Mouse (Mus musculus): ENCODE data around the gene Lin37.

The Lin37 gene

GRCm38 (mm10) chr7:30586455-30587020 lies 26.9 kb upstream of the Lin37 start:
- DNase-seq (ENCODE audit: low read depth, low spot score), result no peak

- DNase-seq (ENCODE audit: low read depth, low spot score), result no peak
These were observed 25.5 kb upstream of the Lin37 start for GRCm38 (mm10) chr7:30585170-30585569.

GRCm38 (mm10) chr7:30584339-30584738 lies 24.7 kb upstream of the Lin37 start:
- DNase-seq (ENCODE audit: low read depth, low spot score), result no peak

GRCm38 (mm10) chr7:30581547-30581946 lies 21.9 kb upstream of the Lin37 start:
- DNase-seq (ENCODE audit: low read depth, low spot score), result no peak

GRCm38 (mm10) chr7:30579950-30580349 lies 20.3 kb upstream of the Lin37 start:
- no peak for DNase-seq (ENCODE audit: low read depth, low spot score)

GRCm38 (mm10) chr7:30572969-30573368 lies 13.3 kb upstream of the Lin37 start:
- DNase-seq (ENCODE audit: low read depth, low spot score), result no peak

- DNase-seq (ENCODE audit: low read depth, low spot score), result no peak
These were observed 12.8 kb upstream of the Lin37 start for GRCm38 (mm10) chr7:30572389-30572788.

- DNase-seq (ENCODE audit: low read depth, low spot score), result no peak
These were observed 7.9 kb upstream of the Lin37 start for GRCm38 (mm10) chr7:30567555-30567954.

- no peak for DNase-seq (ENCODE audit: low read depth, low spot score)
These were observed 6.4 kb upstream of the Lin37 start for GRCm38 (mm10) chr7:30566033-30566432.

GRCm38 (mm10) chr7:30564970-30565571 lies 5.4 kb upstream of the Lin37 start, which contains the start of gene Igflr1:
TSS of gene Igflr1 (plus strand) at chr7:30565427.
- DNase-seq (ENCODE audit: low read depth, low spot score), result no peak

GRCm38 (mm10) chr7:30563906-30564280 lies 4.3 kb upstream of the Lin37 start:
- no peak for DNase-seq (ENCODE audit: low read depth, low spot score)

- DNase-seq (ENCODE audit: low read depth, low spot score), result peak; percentile 99
These were observed 3.7 kb upstream of the Lin37 start, which contains the start of the genes U2af1l4, Gm49396 and Psenen for GRCm38 (mm10) chr7:30563117-30563905. TSS of gene U2af1l4 (plus strand) at chr7:30563301. TSS of gene Gm49396 (plus strand) at chr7:30563344. TSS of gene Psenen (minus strand) at chr7:30563627.

- DNase-seq (ENCODE audit: low read depth, low spot score), result no peak
These were observed 3.0 kb upstream of the Lin37 start for GRCm38 (mm10) chr7:30562526-30563116.

GRCm38 (mm10) chr7:30560296-30560695 lies 658 bp upstream of the Lin37 start:
- no peak for DNase-seq (ENCODE audit: low read depth, low spot score)

GRCm38 (mm10) chr7:30558656-30559442 lies 789 bp downstream of the Lin37 start:
- DNase-seq (ENCODE audit: low read depth, low spot score), result no peak

- DNase-seq (ENCODE audit: low read depth, low spot score), result no peak
These were observed 1.6 kb downstream of the Lin37 start for GRCm38 (mm10) chr7:30557901-30558514.

GRCm38 (mm10) chr7:30556894-30557536 lies 2.6 kb downstream of the Lin37 start:
- DNase-seq (ENCODE audit: low read depth, low spot score), result no peak

GRCm38 (mm10) chr7:30553810-30554584 lies 5.6 kb downstream of the Lin37 start:
- DNase-seq (ENCODE audit: low read depth, low spot score), result no peak

- no peak for DNase-seq (ENCODE audit: low read depth, low spot score)
These were observed 6.5 kb downstream of the Lin37 start for GRCm38 (mm10) chr7:30553021-30553589.

Measured in retina, postnatal 7 days (tissue).